Mouse (Mus musculus): ENCODE results near the gene Zfp618. TPM values are rescaled to one million over a fixed set of nuclear protein-coding genes. Genes with fewer than 3 reads are reported as not detected.

Gene Zfp618
- polyA plus RNA-seq, 1 experiment from 2014 or later = 2.6 TPM

GRCm38 (mm10) chr4:63171122-63171521 is 205.7 kb downstream of the Zfp618 start:
- TF ChIP-seq CTCF (IDR thresholded peaks at IDR 0.05; ENCODE audit: low read depth) = no peak
- H3K9ac ChIP-seq (ENCODE audit: low read depth, low read length) = peak overlapping the region; percentile 37
- peak overlapping the region; percentile 67 for H3K4me2 ChIP-seq (replicated peaks; ENCODE audit: low read depth)
- H3K9me3 ChIP-seq (ENCODE audit: control insufficient read depth) = no peaks in the 10 kb centered on the region
- no peaks in the 10 kb centered on the region for H3K27me3 ChIP-seq (replicated peaks; ENCODE audit: control insufficient read depth, insufficient read depth, low read length)
- H3K27ac ChIP-seq (ENCODE audit: low read depth, low read length) = no peak overlapping the region
- H3K36me3 ChIP-seq (ENCODE audit: control insufficient read depth, insufficient read depth) = peaks cover 9% of the 10 kb centered on the region; the same call in 1 of the 2 replicates
- H3K4me1 ChIP-seq (replicated peaks; ENCODE audit: control insufficient read depth, insufficient read depth, low read length) = peaks cover 6% of the 10 kb centered on the region
- WGBS = 26% methylated on average over 24 of the region's 24 CpGs
- H3K4me3 ChIP-seq (ENCODE audit: low read depth, low read length) = peak overlapping the region; percentile 46
- ATAC-seq = no peak

- Histone ChIP-seq H3K9ac (ENCODE audit: low read depth, low read length) (peak within 1 kb of the TSS; percentile 37), H3K27me3 (replicated peaks; ENCODE audit: control insufficient read depth, insufficient read depth, low read length) (no peaks in the 10 kb centered on the region), H3K36me3 (ENCODE audit: control insufficient read depth, insufficient read depth) (peaks cover 9% of the 10 kb centered on the region; the same call in 1 of the 2 replicates), H3K9me3 (ENCODE audit: control insufficient read depth) (no peaks in the 10 kb centered on the region), H3K4me3 (ENCODE audit: low read depth, low read length) (peak within 1 kb of the TSS; percentile 46), H3K27ac (ENCODE audit: low read depth, low read length) (peak within 1 kb of the TSS; percentile 54), H3K4me1 (replicated peaks; ENCODE audit: control insufficient read depth, insufficient read depth, low read length) (peaks cover 4% of the 10 kb centered on the region; the same call in 1 of the 2 replicates), H3K4me2 (replicated peaks; ENCODE audit: low read depth) (peak within 1 kb of the TSS; percentile 67)
- no peak for TF ChIP-seq CTCF (IDR thresholded peaks at IDR 0.05; ENCODE audit: low read depth)
- WGBS = 26% methylated on average over 4 of the region's 4 CpGs
- peak; percentile 91 for ATAC-seq
These were observed 206.8 kb downstream of the Zfp618 start, which contains the start of gene Kif12 for GRCm38 (mm10) chr4:63171969-63172685. Gene Kif12 (minus strand): TSS chr4:63172131.

GRCm38 (mm10) chr4:63181556-63181955 is 216.2 kb downstream of the Zfp618 start:
- Histone ChIP-seq H3K4me3 (ENCODE audit: low read depth, low read length) (no peak overlapping the region), H3K36me3 (ENCODE audit: control insufficient read depth, insufficient read depth) (no peaks in the 10 kb centered on the region), H3K27me3 (replicated peaks; ENCODE audit: control insufficient read depth, insufficient read depth, low read length) (no peaks in the 10 kb centered on the region), H3K4me2 (replicated peaks; ENCODE audit: low read depth) (no peak overlapping the region), H3K9ac (ENCODE audit: low read depth, low read length) (no peak overlapping the region), H3K27ac (ENCODE audit: low read depth, low read length) (no peak overlapping the region), H3K9me3 (ENCODE audit: control insufficient read depth) (no peaks in the 10 kb centered on the region), H3K4me1 (replicated peaks; ENCODE audit: control insufficient read depth, insufficient read depth, low read length) (peaks cover 3% of the 10 kb centered on the region)
- peak; percentile 58 for ATAC-seq
- peak; percentile 99 for TF ChIP-seq CTCF (IDR thresholded peaks at IDR 0.05; ENCODE audit: low read depth)
- 11% methylated on average over 5 of the region's 5 CpGs for WGBS

- Histone ChIP-seq H3K36me3 (ENCODE audit: control insufficient read depth, insufficient read depth) (no peaks in the 10 kb centered on the region), H3K4me3 (ENCODE audit: low read depth, low read length) (no peak overlapping the region), H3K4me2 (replicated peaks; ENCODE audit: low read depth) (peak overlapping the region; percentile 21; the same call in 1 of the 2 replicates), H3K27ac (ENCODE audit: low read depth, low read length) (no peak overlapping the region), H3K27me3 (replicated peaks; ENCODE audit: control insufficient read depth, insufficient read depth, low read length) (no peaks in the 10 kb centered on the region), H3K9ac (ENCODE audit: low read depth, low read length) (no peak overlapping the region), H3K4me1 (replicated peaks; ENCODE audit: control insufficient read depth, insufficient read depth, low read length) (peaks cover 3% of the 10 kb centered on the region), H3K9me3 (ENCODE audit: control insufficient read depth) (no peaks in the 10 kb centered on the region)
- no peak for TF ChIP-seq CTCF (IDR thresholded peaks at IDR 0.05; ENCODE audit: low read depth)
- 33% methylated on average over 21 of the region's 21 CpGs for WGBS
- ATAC-seq = peak; percentile 55; the same call in 1 of the 2 replicates
These were observed 221.0 kb downstream of the Zfp618 start for GRCm38 (mm10) chr4:63186281-63186870.

Other genes starting within 250 kb of the Zfp618 start
- gene Ambp, start 189.2 kb downstream of the Zfp618 start, polyA plus RNA-seq (2015; fragmentation: Nextera tagmentation; extraction: Ambion mirVana) = 7.8 and 8.8 TPM in 2 replicates
- 61.9 and 75.5 TPM in 2 replicates for gene Kif12, start 206.6 kb downstream of the Zfp618 start, polyA plus RNA-seq (2015; fragmentation: Nextera tagmentation; extraction: Ambion mirVana)
- 5.0 and 7.2 TPM in 2 replicates for gene Col27a1, start 248.4 kb downstream of the Zfp618 start, polyA plus RNA-seq (2015; fragmentation: Nextera tagmentation; extraction: Ambion mirVana)

All from intestine, postnatal 0 days (tissue).